Mouse (Mus musculus) granulocyte monocyte progenitor cell, adult 5-6 weeks (primary cell): ENCODE measurements at regions not wholly inside any gene's neighbourhood (a gene's known extent, or its start where the extent isn't known, plus 50 kb on each side); places are given as distances from the start of the nearest gene placed in this dataset.

Source experiments
- ATAC-seq: replicated peaks from 2 replicates; pipeline ENCODE4 v1.8.0; 2016; ENCODE audit warnings: mild to moderate bottlenecking, moderate TSS enrichment, inconsistent platforms; ENCODE audit not compliant: poor library complexity, severe bottlenecking

- ATAC-seq: peak; percentile 93
Measured at GRCm38 (mm10) chr13:32544986-32545740, 206.6 kb upstream of the Gmds start.

GRCm38 (mm10) chr13:32541611-32542010 lies 203.1 kb upstream of the Gmds start:
- ATAC-seq: no peak

- ATAC-seq: no peak
Measured at GRCm38 (mm10) chr13:32536241-32536640, 197.7 kb upstream of the Gmds start.

- ATAC-seq: no peak
Measured at GRCm38 (mm10) chr13:32535602-32536001, 197.1 kb upstream of the Gmds start.

- no peak for ATAC-seq
Measured at GRCm38 (mm10) chr13:32530926-32531512, 192.5 kb upstream of the Gmds start.

- ATAC-seq: no peak
Measured at GRCm38 (mm10) chr13:32518611-32519344, 180.2 kb upstream of the Gmds start.

- no peak for ATAC-seq
Measured at GRCm38 (mm10) chr13:32517514-32517913, 179.0 kb upstream of the Gmds start.

- ATAC-seq: no peak
Measured at GRCm38 (mm10) chr13:32509231-32510023, 170.9 kb upstream of the Gmds start.

GRCm38 (mm10) chr13:32508447-32508846 lies 169.9 kb upstream of the Gmds start:
- ATAC-seq: no peak

- ATAC-seq: no peak
Measured at GRCm38 (mm10) chr13:32507825-32508224, 169.3 kb upstream of the Gmds start.

GRCm38 (mm10) chr13:32498205-32498790 lies 159.8 kb upstream of the Gmds start:
- ATAC-seq: no peak

- ATAC-seq: no peak
Measured at GRCm38 (mm10) chr13:32496263-32496662, 157.7 kb upstream of the Gmds start.

GRCm38 (mm10) chr13:32495063-32495462 lies 156.5 kb upstream of the Gmds start:
- peak; percentile 68 for ATAC-seq

- no peak for ATAC-seq
Measured at GRCm38 (mm10) chr13:32493806-32494205, 155.3 kb upstream of the Gmds start.

GRCm38 (mm10) chr13:32493309-32493708 lies 154.8 kb upstream of the Gmds start:
- ATAC-seq: peak; percentile 61

- no peak for ATAC-seq
Measured at GRCm38 (mm10) chr13:32492566-32492965, 154.0 kb upstream of the Gmds start.

- ATAC-seq: no peak
Measured at GRCm38 (mm10) chr13:32481444-32482058, 143.0 kb upstream of the Gmds start.

GRCm38 (mm10) chr13:32480029-32480428 lies 141.5 kb upstream of the Gmds start:
- no peak for ATAC-seq

GRCm38 (mm10) chr13:32479118-32479818 lies 140.7 kb upstream of the Gmds start:
- ATAC-seq: no peak
